Mouse (Mus musculus) kidney, embryonic 16.5 days (tissue): ENCODE results near the gene Kcnj10. TPM values are rescaled to one million over a fixed set of nuclear protein-coding genes. Genes with fewer than 3 reads are reported as not detected.

ENCODE experiments used
- ATAC-seq: fragments of 200-750 bp; cut with Nextera tagmentation; 2 replicates; pipeline ENCODE4 v1.8.0; 2017; ENCODE audit warnings: moderate TSS enrichment; ENCODE audit not compliant: low FRiP score, low TSS enrichment
- H3K27ac ChIP-seq: fragments of 300-500 bp; sonication (generic); 2 replicates; pipeline ENCODE4 v1.5.1; 2014; ENCODE audit warnings: low read length
- H3K27me3 ChIP-seq: fragments of 300-500 bp; sonication (generic); 2 replicates; pipeline ENCODE4 v1.6.1; 2014; ENCODE audit warnings: low read length, control low read depth, mixed read lengths; ENCODE audit not compliant: insufficient read depth
- H3K36me3 ChIP-seq: fragments of 300-500 bp; sonication (generic); 2 replicates; pipeline ENCODE4 v1.6.1; 2014; ENCODE audit warnings: low read length, control low read depth, mixed read lengths; ENCODE audit not compliant: insufficient read depth
- H3K4me1 ChIP-seq: fragments of 300-500 bp; sonication (generic); 2 replicates; pipeline ENCODE4 v1.6.1; 2014; ENCODE audit warnings: low read length, control low read depth, mixed read lengths; ENCODE audit not compliant: insufficient read depth
- H3K4me2 ChIP-seq: fragments of 300-500 bp; sonication (generic); replicated peaks from 2 replicates; pipeline ENCODE4 v1.6.1; 2014; ENCODE audit warnings: low read depth, low read length
- H3K4me3 ChIP-seq: fragments of 300-500 bp; sonication (generic); 2 replicates; pipeline ENCODE4 v1.5.1; 2014; ENCODE audit warnings: mild to moderate bottlenecking, low read length
- H3K9ac ChIP-seq: fragments of 300-500 bp; sonication (generic); replicated peaks from 2 replicates; pipeline ENCODE4 v1.6.1; 2014; ENCODE audit warnings: low read length
- H3K9me3 ChIP-seq: fragments of 300-500 bp; sonication (generic); 2 replicates; pipeline ENCODE4 v1.6.1; 2016; ENCODE audit warnings: low read length, control low read depth
- WGBS: fragments of 180-500 bp; shearing (Covaris S2); extraction: QIAGEN DNeasy Blood & Tissue Kit; methylation state at CpG from one replicate; pipeline ENCODE4 v1.1.7; 2014; 5-methylcytosine and 5-hydroxymethylcytosine counted together
- polyA plus RNA-seq: library from polyadenylated mRNA; unstranded; fragments of >200 nt; fragmentation: Nextera tagmentation; extraction: Ambion mirVana; gene quantifications from 2 replicates; pipeline ENCODE4 v1.2.1, GENCODE M21; 2015

Gene Kcnj10
- polyA plus RNA-seq, 1 experiment from 2014 or later = 1.2 TPM

- Histone ChIP-seq H3K9ac (no peak overlapping the region), H3K36me3 (no peaks in the 10 kb centered on the region), H3K4me2 (no peak overlapping the region), H3K27ac (no peak overlapping the region), H3K4me1 (peaks cover 16% of the 10 kb centered on the region), H3K4me3 (no peak overlapping the region), H3K9me3 (no peaks in the 10 kb centered on the region), H3K27me3 (no peaks in the 10 kb centered on the region)
- 62% methylated on average over 3 of the region's 3 CpGs for WGBS
- ATAC-seq = no peak
These were observed 38.7 kb upstream of the Kcnj10 start for GRCm38 (mm10) chr1:172302311-172302710.

- H3K27ac ChIP-seq = no peak overlapping the region
- 22% methylated on average over 6 of the region's 6 CpGs for WGBS
These were observed 38.2 kb upstream of the Kcnj10 start for GRCm38 (mm10) chr1:172302851-172303250.

GRCm38 (mm10) chr1:172304443-172304842, 36.6 kb upstream of the Kcnj10 start:
- no peak for ATAC-seq
- H3K9ac ChIP-seq = no peak overlapping the region
- no peaks in the 10 kb centered on the region for H3K9me3 ChIP-seq
- no peak overlapping the region for H3K4me2 ChIP-seq
- no peak overlapping the region for H3K27ac ChIP-seq
- no peaks in the 10 kb centered on the region for H3K27me3 ChIP-seq
- no peak overlapping the region for H3K4me3 ChIP-seq
- H3K36me3 ChIP-seq = no peaks in the 10 kb centered on the region
- H3K4me1 ChIP-seq = peaks cover 8% of the 10 kb centered on the region; the same call in 1 of the 2 replicates
- 78% methylated on average over 6 of the region's 6 CpGs for WGBS

More at GRCm38 (mm10) chr1:172302851-172303250, 38.2 kb upstream of the Kcnj10 start:
- Histone ChIP-seq H3K9ac (no peak overlapping the region), H3K4me2 (no peak overlapping the region), H3K4me1 (peaks cover 11% of the 10 kb centered on the region), H3K36me3 (no peaks in the 10 kb centered on the region), H3K27me3 (no peaks in the 10 kb centered on the region), H3K4me3 (no peak overlapping the region), H3K9me3 (no peaks in the 10 kb centered on the region)
- ATAC-seq = no peak; the same call in 1 of the 2 replicates

DNA sequence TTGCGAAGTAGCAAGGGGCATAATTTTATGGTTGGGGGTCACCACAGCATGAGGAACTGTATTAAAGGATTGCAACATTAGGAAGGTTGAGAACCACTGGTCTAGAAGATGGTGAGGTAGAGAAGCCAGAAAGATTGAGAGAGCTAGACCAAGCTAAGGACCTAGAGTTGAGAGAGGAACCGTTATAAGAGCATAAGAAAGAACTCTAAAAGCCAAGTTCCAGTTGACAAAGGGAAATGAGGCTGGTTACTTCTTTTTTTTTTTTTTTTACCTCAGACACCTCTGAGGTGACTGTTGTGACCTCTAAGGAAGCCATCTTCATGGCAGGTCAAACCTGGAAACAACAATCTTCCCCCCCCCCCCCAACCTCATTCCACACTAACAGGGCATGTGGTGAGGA, 35.9 kb upstream of the Kcnj10 start:
- WGBS = 85% methylated on average over 2 of the region's 2 CpGs
- no peak overlapping the region for H3K4me3 ChIP-seq
- H3K9me3 ChIP-seq = no peaks in the 10 kb centered on the region
- no peak for ATAC-seq
- no peaks in the 10 kb centered on the region for H3K36me3 ChIP-seq
- H3K27me3 ChIP-seq = no peaks in the 10 kb centered on the region
- no peak overlapping the region for H3K9ac ChIP-seq
- H3K4me2 ChIP-seq = no peak overlapping the region
- no peak overlapping the region for H3K27ac ChIP-seq
- peaks cover 13% of the 10 kb centered on the region for H3K4me1 ChIP-seq

GRCm38 (mm10) chr1:172305635-172306034, 35.4 kb upstream of the Kcnj10 start:
- no peak overlapping the region for H3K4me3 ChIP-seq
- H3K27me3 ChIP-seq = no peaks in the 10 kb centered on the region
- H3K4me2 ChIP-seq = no peak overlapping the region
- ATAC-seq = no peak
- no peaks in the 10 kb centered on the region for H3K9me3 ChIP-seq
- peaks cover 18% of the 10 kb centered on the region for H3K4me1 ChIP-seq
- no peak overlapping the region for H3K27ac ChIP-seq
- 73% methylated on average over 3 of the region's 3 CpGs for WGBS
- no peak overlapping the region for H3K9ac ChIP-seq
- H3K36me3 ChIP-seq = no peaks in the 10 kb centered on the region

DNA sequence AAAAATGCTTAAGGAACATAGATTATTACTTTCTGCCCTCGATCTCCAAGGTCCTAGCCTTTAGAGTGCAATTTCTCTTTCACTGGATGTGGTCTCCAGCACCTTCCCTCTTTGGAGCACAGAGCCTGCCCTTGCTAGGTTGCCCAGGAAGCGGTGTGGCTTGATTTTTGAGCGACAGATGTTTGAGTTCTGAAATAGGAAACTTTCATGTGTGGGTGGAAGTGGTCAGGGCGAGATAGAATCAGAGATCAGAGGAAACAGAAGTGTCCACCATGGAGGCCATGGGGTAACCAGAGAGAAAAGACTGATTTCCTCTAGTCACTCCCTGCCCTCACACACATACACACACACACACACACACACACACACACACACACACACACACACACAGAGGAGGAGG, 34.8 kb upstream of the Kcnj10 start:
- Histone ChIP-seq H3K4me1 (peaks cover 24% of the 10 kb centered on the region), H3K9me3 (no peaks in the 10 kb centered on the region), H3K9ac (no peak overlapping the region), H3K36me3 (no peaks in the 10 kb centered on the region), H3K4me3 (no peak overlapping the region), H3K4me2 (no peak overlapping the region), H3K27me3 (no peaks in the 10 kb centered on the region), H3K27ac (no peak overlapping the region)
- no peak for ATAC-seq
- WGBS = 52% methylated on average over 4 of the region's 4 CpGs

- no peak for ATAC-seq
- H3K4me2 ChIP-seq = no peak overlapping the region
- no peak overlapping the region for H3K27ac ChIP-seq
- peaks cover 26% of the 10 kb centered on the region for H3K4me1 ChIP-seq
- H3K27me3 ChIP-seq = no peaks in the 10 kb centered on the region
- H3K9me3 ChIP-seq = no peaks in the 10 kb centered on the region
- H3K9ac ChIP-seq = no peak overlapping the region
- H3K4me3 ChIP-seq = no peak overlapping the region
- 61% methylated on average over 6 of the region's 6 CpGs for WGBS
- H3K36me3 ChIP-seq = no peaks in the 10 kb centered on the region
These were observed 34.1 kb upstream of the Kcnj10 start for GRCm38 (mm10) chr1:172306885-172307284.

DNA sequence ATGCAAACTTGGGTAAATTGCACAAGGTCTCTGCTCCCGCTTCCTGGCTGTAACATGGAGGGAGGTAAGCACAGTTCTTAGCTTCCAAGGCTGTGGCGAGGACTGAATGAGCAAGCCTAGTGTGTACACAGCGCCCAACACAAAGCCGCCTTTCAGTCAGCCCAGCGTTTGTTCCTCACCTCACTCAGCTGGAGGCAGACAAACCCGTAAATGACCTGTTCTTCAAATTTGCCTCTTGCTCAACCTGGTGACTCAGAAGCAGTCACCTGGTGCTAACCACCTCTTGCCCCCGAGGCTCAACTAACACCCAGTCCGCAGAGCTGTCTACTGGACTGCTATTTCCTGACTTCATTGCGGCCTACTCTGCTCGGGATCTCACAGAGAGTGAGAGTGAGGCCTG, 33.1 kb upstream of the Kcnj10 start:
- no peak for ATAC-seq
- 66% methylated on average over 10 of the region's 10 CpGs for WGBS

GRCm38 (mm10) chr1:172308409-172308808, 32.6 kb upstream of the Kcnj10 start:
- no peak overlapping the region for H3K27ac ChIP-seq
- ATAC-seq = no peak
- no peak overlapping the region for H3K4me3 ChIP-seq
- WGBS = 82% methylated on average over 1 of the region's 1 CpGs
- H3K4me2 ChIP-seq = no peak overlapping the region
- no peaks in the 10 kb centered on the region for H3K36me3 ChIP-seq
- no peaks in the 10 kb centered on the region for H3K27me3 ChIP-seq
- no peaks in the 10 kb centered on the region for H3K9me3 ChIP-seq
- peaks cover 29% of the 10 kb centered on the region for H3K4me1 ChIP-seq
- H3K9ac ChIP-seq = no peak overlapping the region

More for the DNA sequence above, 33.1 kb upstream of the Kcnj10 start:
- Histone ChIP-seq H3K27me3 (no peaks in the 10 kb centered on the region), H3K36me3 (no peaks in the 10 kb centered on the region), H3K9me3 (no peaks in the 10 kb centered on the region), H3K4me3 (no peak overlapping the region), H3K4me2 (no peak overlapping the region), H3K9ac (0 out of 2 replicates have a peak overlapping the region, but pooled peaks have one; percentile 7), H3K27ac (no peak overlapping the region), H3K4me1 (peaks cover 27% of the 10 kb centered on the region)

DNA sequence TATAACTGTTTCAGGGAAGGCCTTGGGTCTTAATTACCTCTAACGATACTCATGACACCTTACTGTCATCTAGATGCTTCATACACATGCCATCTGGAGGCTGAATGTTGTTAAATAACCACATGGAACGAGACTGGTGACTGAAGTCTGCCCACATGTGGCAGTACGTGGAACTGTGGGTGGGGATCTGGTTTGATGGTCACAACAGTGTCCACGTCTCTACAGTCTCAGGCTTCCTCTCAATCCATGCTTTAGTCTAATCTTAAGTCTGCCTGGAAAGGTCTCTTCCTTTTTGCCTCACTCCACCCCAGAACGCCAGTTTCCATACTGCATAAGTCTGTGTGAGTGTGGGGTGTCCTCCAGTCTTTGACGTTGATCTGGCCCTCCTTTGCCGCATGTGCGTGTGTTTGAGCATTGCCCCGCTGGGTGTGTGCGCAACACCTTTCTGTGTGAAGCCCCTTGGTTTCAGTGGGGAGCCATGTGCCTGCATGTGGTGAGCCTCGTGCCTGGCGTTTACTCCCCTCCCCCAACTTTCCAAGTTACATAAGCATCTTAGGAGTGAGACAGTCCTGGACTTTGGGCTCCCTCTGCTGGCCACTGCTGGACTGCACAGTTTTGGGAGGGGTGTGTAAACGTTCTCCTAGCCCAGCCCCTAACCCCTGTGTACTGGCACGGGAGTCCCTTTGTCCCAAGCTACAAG, 31.2 kb upstream of the Kcnj10 start:
- peak overlapping the region; percentile 96 for H3K27ac ChIP-seq
- no peaks in the 10 kb centered on the region for H3K9me3 ChIP-seq
- H3K36me3 ChIP-seq = no peaks in the 10 kb centered on the region
- ATAC-seq = peak; percentile 81
- 1% methylated on average over 14 of the region's 14 CpGs for WGBS
- H3K4me3 ChIP-seq = peak overlapping the region; percentile 38
- peaks cover 31% of the 10 kb centered on the region for H3K4me1 ChIP-seq
- no peaks in the 10 kb centered on the region for H3K27me3 ChIP-seq
- H3K4me2 ChIP-seq = peak overlapping the region; percentile 79
- peak overlapping the region; percentile 72 for H3K9ac ChIP-seq
